Mouse (Mus musculus) CH12.LX (cell line): ENCODE data around the gene Kctd17. TPM values are rescaled to one million over a fixed set of nuclear protein-coding genes. Genes with fewer than 3 reads are reported as not detected.

ENCODE experiments used
- DNase-seq: peaks from one replicate; pipeline ENCODE4 v3.0.0-alpha.2; 2013; ENCODE audit errors: extremely low read depth
- H3K27ac ChIP-seq: 2 replicates; pipeline ENCODE4 v1.5.1; 2012; ENCODE audit warnings: low read depth, mild to moderate bottlenecking, control low read depth, moderate library complexity; ENCODE audit not compliant: insufficient read depth
- H3K27me3 ChIP-seq: replicated peaks from 2 replicates; pipeline ENCODE3; 2012; ENCODE audit warnings: inconsistent platforms
- H3K36me3 ChIP-seq, 2 experiments: replicated peaks in 1 of 2; 2 replicates each; pipeline versions ENCODE3 to v1.6.1; 2012; ENCODE audit warnings: inconsistent platforms in 1 of 2, low read length in 1 of 2, mild to moderate bottlenecking in 1 of 2, mixed read lengths in 1 of 2, moderate library complexity in 1 of 2; ENCODE audit not compliant: control insufficient read depth in 1 of 2, insufficient read depth in 1 of 2
- H3K4me1 ChIP-seq, 2 experiments: 2 replicates each; pipeline ENCODE4 v1.6.1; 2012; ENCODE audit warnings: inconsistent platforms in 1 of 2, moderate library complexity in 1 of 2; ENCODE audit not compliant: insufficient read depth in 2 of 2, control insufficient read depth in 1 of 2
- H3K4me2 ChIP-seq: 2 replicates; pipeline ENCODE4 v1.6.1; 2012; ENCODE audit warnings: low read depth, mild to moderate bottlenecking, control low read depth; ENCODE audit not compliant: poor library complexity, insufficient read depth, severe bottlenecking
- H3K4me3 ChIP-seq, 3 experiments: fragments of 150-350 bp in 1 of 3; sonication (generic) in 1 of 3; replicated peaks in 1 of 3; 2 replicates each; pipeline versions ENCODE3 to v1.5.1; 2011 to 2012; ENCODE audit warnings: low read depth in 2 of 3, low read length in 2 of 3, mild to moderate bottlenecking in 2 of 3, moderate library complexity in 2 of 3, control low read depth in 1 of 3, improper control_type of control experiment in 1 of 3, inconsistent platforms in 1 of 3, mixed read lengths in 1 of 3; ENCODE audit not compliant: poor library complexity in 1 of 3
- H3K79me2 ChIP-seq: replicated peaks from 2 replicates; pipeline ENCODE4 v1.6.1; 2012; ENCODE audit warnings: mild to moderate bottlenecking, moderate library complexity; ENCODE audit not compliant: control insufficient read depth, poor library complexity, insufficient read depth, severe bottlenecking; ENCODE audit errors: extremely low read depth
- H3K9ac ChIP-seq: 2 replicates; pipeline ENCODE4 v1.6.1; 2012; ENCODE audit warnings: low read depth, mild to moderate bottlenecking, control low read depth, moderate library complexity; ENCODE audit not compliant: insufficient read depth
- H3K9me3 ChIP-seq: replicated peaks from 2 replicates; pipeline ENCODE3; 2012; ENCODE audit warnings: low read length, inconsistent platforms, mixed read lengths
- CHD1 ChIP-seq: IDR thresholded peaks from 2 replicates; pipeline ENCODE4 v1.6.1; 2012; ENCODE audit warnings: low read depth, low read length, improper control_type of control experiment, inconsistent platforms
- CHD2 ChIP-seq: IDR thresholded peaks from 2 replicates; pipeline ENCODE4 v1.6.1; 2011; ENCODE audit warnings: low read length, improper control_type of control experiment
- CTCF ChIP-seq, 2 experiments: IDR thresholded peaks in 1 of 2; conservative IDR thresholded peaks in 1 of 2; 2 replicates each; pipeline ENCODE4 v1.5.1; 2011 to 2012; ENCODE audit warnings: low read depth in 2 of 2, low read length in 2 of 2, improper control_type of control experiment in 1 of 2, inconsistent platforms in 1 of 2, mild to moderate bottlenecking in 1 of 2, moderate library complexity in 1 of 2
- EP300 ChIP-seq: IDR thresholded peaks from 2 replicates; pipeline ENCODE4 v1.6.1; 2011; ENCODE audit warnings: low read length, improper control_type of control experiment
- HCFC1 ChIP-seq: IDR thresholded peaks from 2 replicates; pipeline ENCODE4 v1.6.1; 2012; ENCODE audit warnings: low read depth, mild to moderate bottlenecking, inconsistent platforms, low read length, improper control_type of control experiment
- IRF4 ChIP-seq: IDR thresholded peaks from 2 replicates; pipeline ENCODE4 v1.6.1; 2014; ENCODE audit warnings: low read depth, mild to moderate bottlenecking, inconsistent platforms, low read length, improper control_type of control experiment
- JUN ChIP-seq: IDR thresholded peaks from 2 replicates; pipeline ENCODE4 v1.6.1; 2011; ENCODE audit warnings: low read depth, mild to moderate bottlenecking, low read length, improper control_type of control experiment, moderate library complexity; ENCODE audit not compliant: insufficient read depth
- KAT2A ChIP-seq: IDR thresholded peaks from 2 replicates; pipeline ENCODE4 v1.6.1; 2012; ENCODE audit warnings: low read length, improper control_type of control experiment, inconsistent platforms; ENCODE audit not compliant: insufficient replicate concordance
- MEF2A ChIP-seq: IDR thresholded peaks from 2 replicates; pipeline ENCODE4 v1.6.1; 2014; ENCODE audit warnings: low read depth, mild to moderate bottlenecking, inconsistent platforms, low read length, improper control_type of control experiment, borderline replicate concordance
- MXI1 ChIP-seq: IDR thresholded peaks from 2 replicates; pipeline ENCODE4 v1.6.1; 2011; ENCODE audit warnings: mild to moderate bottlenecking, low read depth, low read length, improper control_type of control experiment
- MYC ChIP-seq: IDR thresholded peaks from 2 replicates; pipeline ENCODE4 v1.6.1; 2011; ENCODE audit warnings: low read depth, mild to moderate bottlenecking, improper control_type of control experiment, low read length
- NELFE ChIP-seq: IDR thresholded peaks from 2 replicates; pipeline ENCODE4 v1.6.1; 2011; ENCODE audit warnings: low read depth, low read length, improper control_type of control experiment
- NRF1 ChIP-seq: IDR thresholded peaks from 2 replicates; pipeline ENCODE4 v1.6.1; 2014; ENCODE audit warnings: low read depth, mild to moderate bottlenecking, inconsistent platforms, low read length, improper control_type of control experiment, moderate library complexity
- POLR2A ChIP-seq: IDR thresholded peaks from 2 replicates; pipeline ENCODE4 v1.6.1; 2011; ENCODE audit warnings: low read depth, mild to moderate bottlenecking, improper control_type of control experiment, low read length
- POLR2AphosphoS2 ChIP-seq: IDR thresholded peaks from 2 replicates; pipeline ENCODE4 v1.6.1; 2011; ENCODE audit warnings: low read depth, low read length, improper control_type of control experiment
- RAD21 ChIP-seq: IDR thresholded peaks from 2 replicates; pipeline ENCODE4 v1.6.1; 2011; ENCODE audit warnings: low read depth, mild to moderate bottlenecking, low read length, improper control_type of control experiment, moderate library complexity
- SMC3 ChIP-seq: IDR thresholded peaks from 2 replicates; pipeline ENCODE4 v1.6.1; 2011; ENCODE audit warnings: low read depth, low read length, improper control_type of control experiment
- TBP ChIP-seq: conservative IDR thresholded peaks from 2 replicates; pipeline ENCODE4 v1.6.1; 2011; ENCODE audit warnings: low read depth, low read length, improper control_type of control experiment
- TCF12 ChIP-seq: IDR thresholded peaks from 2 replicates; pipeline ENCODE4 v1.6.1; 2014; ENCODE audit warnings: low read depth, mild to moderate bottlenecking, inconsistent platforms, low read length, improper control_type of control experiment
- UBTF ChIP-seq: IDR thresholded peaks from 2 replicates; pipeline ENCODE4 v1.6.1; 2012; ENCODE audit warnings: low read depth, mild to moderate bottlenecking, inconsistent platforms, low read length, improper control_type of control experiment, moderate library complexity
- ZC3H11A ChIP-seq: IDR thresholded peaks from 2 replicates; pipeline ENCODE4 v1.6.1; 2012; ENCODE audit warnings: low read depth, mild to moderate bottlenecking, inconsistent platforms, low read length, improper control_type of control experiment
- ZKSCAN1 ChIP-seq: IDR thresholded peaks from 2 replicates; pipeline ENCODE4 v1.6.1; 2012; ENCODE audit warnings: low read depth, inconsistent platforms, low read length, improper control_type of control experiment, borderline replicate concordance
- ZMIZ1 ChIP-seq: IDR thresholded peaks from 2 replicates; pipeline ENCODE4 v1.6.1; 2012; ENCODE audit warnings: low read depth, mild to moderate bottlenecking, inconsistent platforms, low read length, improper control_type of control experiment
- dilution Hi-C: fragments of 300-500 bp; cut with MboI; formaldehyde crosslinking; loops from 2 replicates; pipeline ENCODE4 v1.14.3; 2020; ENCODE audit warnings: low sequenced_read_pairs; ENCODE audit not compliant: extremely low pct_unique_long_range_greater_than_20kb, extremely low pct_ligation_motif_present
- in situ Hi-C: fragments of 300-500 bp; cut with MboI; formaldehyde crosslinking; loops from 3 replicates; pipeline ENCODE4 v1.14.3; 2019; ENCODE audit warnings: low sequenced_read_pairs, low pct_ligation_motif_present, low pct_unique_long_range_greater_than_20kb, mixed read lengths
- polyA plus RNA-seq: library from polyadenylated mRNA; unstranded; fragments of >175 nt; gene quantifications from 2 replicates; pipeline ENCODE4 v1.2.1, GENCODE M21; 2012; ENCODE audit warnings: low read depth; ENCODE audit not compliant: insufficient read length
- total RNA-seq, 2 experiments: library from RNA; depleted of rRNA; stranded (reverse); fragments of 300-350 nt in 1 of 2; fragments of >200 nt in 1 of 2; gene quantifications; 2 replicates each; pipeline ENCODE4 v1.2.3; 2012 to 2014

The Kctd17 gene
- total and polyA plus RNA-seq, 3 experiments: not detected

DNA sequence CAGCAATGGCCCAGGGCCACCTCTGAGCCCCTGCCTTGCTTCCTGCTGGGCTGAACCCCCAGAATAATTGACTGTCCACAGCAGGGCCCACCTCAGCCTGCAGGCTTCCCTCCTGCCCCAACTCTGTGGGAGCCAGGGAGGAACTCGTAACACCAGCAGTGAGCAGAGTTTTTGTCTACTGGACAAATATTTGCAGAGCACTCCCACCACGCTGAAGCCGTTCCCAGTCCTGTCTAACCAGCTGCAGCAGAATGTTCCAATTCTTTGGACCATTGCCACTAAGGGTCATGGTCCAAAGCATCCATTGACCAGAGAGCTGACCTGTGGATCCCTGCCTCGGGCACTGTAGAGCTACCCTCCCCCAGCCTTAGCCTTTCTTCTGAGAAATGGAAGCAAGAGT, 11.4 kb upstream of the Kctd17 start:
- peaks cover 0 to 7% of the 10 kb centered on the region in 2 experiments; a peak in 2 of 4 replicates for H3K4me1 ChIP-seq
- H3K36me3 ChIP-seq: peaks cover 13 to 16% of the 10 kb centered on the region in 2 experiments
- no peak overlapping the region for H3K27ac ChIP-seq
- in situ Hi-C loops: no loop called here
- H3K27me3 ChIP-seq: peaks cover 13% of the 10 kb centered on the region
- no peak overlapping the region for H3K4me2 ChIP-seq
- H3K9ac ChIP-seq: no peak overlapping the region
- TF ChIP-seq CHD2: no peak
- TF ChIP-seq NRF1: no peak
- TF ChIP-seq IRF4: no peak
- TF ChIP-seq EP300: no peak
- no peak for TF ChIP-seq POLR2AphosphoS2
- no peak for TF ChIP-seq TBP
- no peak for TF ChIP-seq NELFE
- TF ChIP-seq MEF2A: no peak
- no peak for TF ChIP-seq MXI1
- H3K79me2 ChIP-seq: no peaks in the 10 kb centered on the region
- no peak overlapping the region for H3K4me3 ChIP-seq
- DNase-seq: no peak
- no peaks in the 10 kb centered on the region for H3K9me3 ChIP-seq
- dilution Hi-C loops: no loop called here

GRCm38 (mm10) chr15:78420395-78420794, 8.0 kb upstream of the Kctd17 start:
- no peak overlapping the region for H3K27ac ChIP-seq
- in situ Hi-C loops (loop anchor here (10.0 kb wide), 1 partner anchor 56 kb away; no protein-coding TSS in a partner anchor), dilution Hi-C loops (no loop called here)
- H3K27me3 ChIP-seq: peaks cover 36% of the 10 kb centered on the region
- H3K4me2 ChIP-seq: peak overlapping the region; percentile 93
- peak overlapping the region; percentile 59; the same call in 1 of the 2 replicates for H3K9ac ChIP-seq
- DNase-seq: no peak
- peak; percentile 33; the same call in 1 of the 2 replicates for TF ChIP-seq POLR2A
- TF ChIP-seq ZKSCAN1: no peak
- H3K4me3 ChIP-seq: peak overlapping the region in 1 of 3 experiments; percentile 53
- no peaks in the 10 kb centered on the region for H3K36me3 ChIP-seq
- H3K9me3 ChIP-seq: no peaks in the 10 kb centered on the region
- peaks cover 0 to 8% of the 10 kb centered on the region in 2 experiments; a peak in 2 of 4 replicates for H3K4me1 ChIP-seq
- no peaks in the 10 kb centered on the region for H3K79me2 ChIP-seq

GRCm38 (mm10) chr15:78422046-78422956, 6.1 kb upstream of the Kctd17 start:
- Histone ChIP-seq H3K4me2 (peak overlapping the region; percentile 68), H3K4me3 (no peak overlapping the region), H3K27ac (no peak overlapping the region)
- TF ChIP-seq IRF4 (peak; percentile 66; the same call in 1 of the 2 replicates), ZMIZ1 (no peak), ZC3H11A (0 out of 2 replicates have a peak, but pooled peaks have one; percentile 12), CHD1 (no peak), UBTF (no peak), TCF12 (peak; percentile 61), RAD21 (peak; percentile 58), MEF2A (0 out of 2 replicates have a peak, but pooled peaks have one; percentile 21), JUN (no peak), HCFC1 (0 out of 2 replicates have a peak, but pooled peaks have one; percentile 15), SMC3 (peak; percentile 86), MXI1 (0 out of 2 replicates have a peak, but pooled peaks have one; percentile 52), CTCF (conservative IDR thresholded peaks at IDR 0.05 in 1 of 2, IDR thresholded peaks at IDR 0.05 in 1 of 2; ENCODE audit: low read depth in 2 of 2, low read length in 2 of 2) (peak; percentile 78 to 92), MYC (peak; percentile 55; the same call in 1 of the 2 replicates), KAT2A (no peak)

More at GRCm38 (mm10) chr15:78422046-78422956, 6.1 kb upstream of the Kctd17 start:
- dilution Hi-C loops: no loop called here
- DNase-seq: peak; percentile 89
- no peak overlapping the region for H3K9ac ChIP-seq
- in situ Hi-C loops: loop anchor here (10.0 kb wide), 1 partner anchor 58 kb away; no protein-coding TSS in a partner anchor
- H3K4me1 ChIP-seq: peaks cover 0 to 8% of the 10 kb centered on the region in 2 experiments; a peak in 2 of 4 replicates
- H3K27me3 ChIP-seq: peaks cover 40% of the 10 kb centered on the region
- H3K36me3 ChIP-seq: no peaks in the 10 kb centered on the region
- H3K79me2 ChIP-seq: no peaks in the 10 kb centered on the region
- peaks cover 4% of the 10 kb centered on the region for H3K9me3 ChIP-seq
